Mouse (Mus musculus) thymus, postnatal 14 days (tissue): ENCODE measurements around the gene Prdx2.

ENCODE experiments used
- DNase-seq: peaks from one replicate; pipeline ENCODE4 v3.0.0; 2021

Gene Prdx2

DNA sequence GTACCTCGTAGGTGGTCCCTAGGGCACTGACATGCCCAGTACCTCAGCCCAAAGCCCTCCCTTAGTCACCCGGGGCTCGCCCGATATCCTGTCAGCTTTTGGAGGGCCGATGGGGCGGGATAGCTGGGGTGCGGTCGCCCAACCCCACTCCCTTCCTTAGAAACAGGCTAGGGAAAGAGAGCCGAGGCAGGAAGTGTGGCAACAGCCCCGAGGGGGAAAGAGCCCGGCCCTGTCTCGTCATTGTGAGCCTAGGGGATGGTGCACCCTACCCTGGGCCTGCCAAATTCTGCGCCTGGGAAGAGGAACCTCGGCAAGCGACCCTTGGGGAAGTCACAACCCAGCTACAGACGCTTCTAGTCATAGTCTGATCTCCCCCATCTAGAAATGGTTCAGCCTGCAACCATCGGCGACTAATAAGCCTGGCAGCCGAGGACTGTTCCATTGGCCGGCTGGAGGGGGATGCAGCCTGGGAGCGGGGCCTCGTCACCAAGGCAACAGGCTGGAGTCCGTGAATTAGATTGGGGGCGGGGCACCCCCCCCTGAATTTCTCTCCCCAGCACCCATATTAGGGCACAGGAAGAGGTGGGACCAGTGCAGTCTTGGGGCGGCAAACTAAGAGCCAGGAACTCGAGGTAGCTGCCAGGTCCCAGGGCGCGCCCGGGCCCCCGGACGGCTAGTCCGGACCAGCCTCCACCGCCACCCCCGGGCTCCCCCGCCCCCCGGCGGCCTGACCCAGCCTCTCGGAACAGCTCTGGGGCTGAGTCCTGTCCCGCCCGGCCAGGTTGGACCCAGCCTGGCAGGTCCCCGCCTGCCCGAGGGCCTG is 10.4 kb downstream of the Prdx2 start:
- peak; percentile 82 for DNase-seq

DNA sequence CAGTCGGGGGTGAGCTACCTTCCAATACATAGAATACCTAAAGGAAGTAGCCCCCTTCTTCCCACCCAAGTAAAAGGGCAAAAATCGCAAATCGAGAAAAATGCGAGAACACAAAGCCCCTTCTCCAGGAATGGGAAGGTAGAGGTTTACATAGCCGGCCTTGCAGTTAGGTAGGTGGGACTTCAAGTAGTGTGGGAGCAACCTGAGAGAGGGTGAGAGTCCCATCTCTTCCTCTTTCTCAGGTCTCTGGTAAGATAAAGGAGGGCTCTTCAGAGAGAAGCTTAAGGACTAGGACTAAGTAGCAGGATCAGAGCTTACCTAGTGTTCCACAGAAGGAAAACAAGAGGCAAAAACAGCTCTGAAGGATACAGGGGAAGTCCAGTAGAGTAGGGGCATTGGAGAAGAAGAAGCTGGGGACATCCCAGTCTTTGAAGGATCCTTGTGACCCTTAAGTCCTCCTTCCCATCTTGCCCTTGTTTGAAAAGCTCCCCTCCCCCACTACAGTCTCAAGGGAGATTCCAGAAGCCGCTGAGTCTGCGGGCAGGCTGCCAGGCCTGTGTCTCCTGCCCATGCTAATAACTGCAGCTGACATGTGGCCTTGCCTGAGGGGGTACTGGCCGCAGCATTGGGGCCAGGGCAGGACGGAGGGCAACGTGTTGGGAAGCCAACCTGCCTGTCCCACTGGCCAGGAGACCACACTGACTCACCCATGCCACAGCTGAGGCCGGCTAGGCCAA is 11.4 kb downstream of the Prdx2 start:
- peak; percentile 22 for DNase-seq

DNA sequence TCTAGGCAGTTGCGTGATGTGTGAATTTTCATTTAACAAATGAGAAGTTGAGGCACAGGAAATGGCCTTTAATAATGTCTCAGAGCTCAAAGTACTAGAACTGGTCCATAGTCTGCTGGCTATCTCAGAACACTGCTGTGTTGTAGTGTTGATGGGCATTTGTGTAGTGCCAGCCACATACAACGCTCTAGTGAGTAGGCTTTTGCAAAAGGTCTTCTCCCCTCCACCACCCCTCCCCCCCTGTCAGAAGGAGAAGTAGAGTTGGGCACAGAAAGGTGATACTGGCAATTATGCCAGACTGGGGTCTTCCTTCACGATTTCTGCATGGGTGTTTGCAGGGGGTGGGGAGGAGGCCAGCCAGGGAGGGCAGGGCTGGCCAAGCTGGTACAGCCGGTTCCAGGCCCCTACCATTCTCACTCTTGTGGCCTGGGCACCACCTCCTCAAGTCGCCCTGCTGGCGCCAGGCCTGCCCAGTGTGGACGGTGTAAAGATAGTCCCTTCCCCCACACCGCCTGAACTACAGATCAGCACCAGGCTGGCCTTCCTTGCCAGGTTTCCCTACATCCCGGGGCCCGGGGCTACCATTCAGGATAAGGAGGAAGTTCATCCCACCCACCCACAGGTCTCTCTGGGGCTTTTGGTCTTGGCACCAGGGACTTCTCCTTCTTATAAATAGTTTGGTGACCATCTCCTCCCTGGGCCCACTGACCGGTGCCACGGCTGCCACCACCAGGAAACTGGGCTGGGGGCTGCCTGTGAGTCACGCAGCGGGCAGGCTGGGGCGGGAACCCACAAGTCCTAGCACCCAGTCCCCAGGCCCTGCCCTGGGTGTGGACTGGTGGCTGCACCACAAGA is 12.5 kb downstream of the Prdx2 start:
- DNase-seq, result no peak

DNA sequence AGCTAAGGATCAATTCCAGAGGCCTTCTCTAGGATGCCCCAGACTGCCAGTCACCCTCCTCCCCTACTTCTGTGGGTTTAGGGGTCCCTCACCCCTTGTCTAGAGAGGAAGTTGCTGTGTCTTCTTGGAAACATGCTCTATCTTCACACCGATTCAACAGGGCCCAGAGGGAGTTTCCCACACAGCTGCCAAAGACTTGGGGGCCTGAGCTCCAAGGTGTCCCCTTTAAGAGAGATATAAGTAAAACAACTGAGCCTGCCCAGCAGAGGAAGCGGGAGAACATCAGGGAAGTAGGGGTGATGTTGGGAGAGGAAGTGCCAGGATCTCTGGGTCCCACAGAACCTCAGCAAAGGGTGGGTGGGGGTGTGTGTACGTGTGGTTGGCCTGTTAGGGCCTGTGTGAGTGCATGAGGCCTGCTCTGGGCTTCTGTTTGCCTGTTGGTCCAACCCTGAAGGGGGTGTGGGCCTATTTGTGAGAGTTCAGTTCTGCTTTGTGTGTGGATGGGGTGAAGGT is 13.2 kb downstream of the Prdx2 start:
- DNase-seq, result no peak

- DNase-seq, result peak; percentile 34
Observed at GRCm38 (mm10) chr8:84984294-84985048, 15.1 kb downstream of the Prdx2 start.

DNA sequence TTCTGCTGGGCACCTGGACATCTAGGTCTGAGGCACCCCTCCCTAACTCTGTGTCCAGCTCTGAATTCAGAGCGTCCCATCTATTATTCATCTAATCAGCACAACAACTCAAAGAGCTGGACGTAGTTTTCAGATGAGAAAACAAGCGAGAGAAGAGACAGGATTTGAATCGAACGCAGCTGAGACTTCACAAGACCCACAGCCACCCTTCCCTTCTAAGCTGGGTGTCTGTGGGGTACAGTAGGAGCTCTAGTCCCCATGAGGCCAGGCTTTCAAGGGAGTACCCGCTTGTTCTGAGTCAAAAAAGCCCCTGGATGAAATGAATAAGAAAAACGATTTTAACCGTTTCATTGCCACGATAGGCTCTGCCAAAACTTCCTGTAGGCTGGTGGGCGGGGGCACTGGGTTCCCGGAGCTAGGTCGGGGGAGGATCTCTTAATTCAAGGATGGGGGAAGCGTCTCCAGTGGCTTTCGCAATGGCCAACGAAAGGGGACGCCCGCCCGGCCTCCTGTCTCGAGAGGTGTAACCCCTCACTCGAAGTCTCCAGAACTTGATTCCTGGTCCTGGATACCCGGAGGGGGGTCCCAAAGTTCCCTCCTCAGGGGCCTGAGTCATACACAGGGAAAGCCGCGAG is 15.8 kb downstream of the Prdx2 start:
- peak; percentile 54 for DNase-seq

DNA sequence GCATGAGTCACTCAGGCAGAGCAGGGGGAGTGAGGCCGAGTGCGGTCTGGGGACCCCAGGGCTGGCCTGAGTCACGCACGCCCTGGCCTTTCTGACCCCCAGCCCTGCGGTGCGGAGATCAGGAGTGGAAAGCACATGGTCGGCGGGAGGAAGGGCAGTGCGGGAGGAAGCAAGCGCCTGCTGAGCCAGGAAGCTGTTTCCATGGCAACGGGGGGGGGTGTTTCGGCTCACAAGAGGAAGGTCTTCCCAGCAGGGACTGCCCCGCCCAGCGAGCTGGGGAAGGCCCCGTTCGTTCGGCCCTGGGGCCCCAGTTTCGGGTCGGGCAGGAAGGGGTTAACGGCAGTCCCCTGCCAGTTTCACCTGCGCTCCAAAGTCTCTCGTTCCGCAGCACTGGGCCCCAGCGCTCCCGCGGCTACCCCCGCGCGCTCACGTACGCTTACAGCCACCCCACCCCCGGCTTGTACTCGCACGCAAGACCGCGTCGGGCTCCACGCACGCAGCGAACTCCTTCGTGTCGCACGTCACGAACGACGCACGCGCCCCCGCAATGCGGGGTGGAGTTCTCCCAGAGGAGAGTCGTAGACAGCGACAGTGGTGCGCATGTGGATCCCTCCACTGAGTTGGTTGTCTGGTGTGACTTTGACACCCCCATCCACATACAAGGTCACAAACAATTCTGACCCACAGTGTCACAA is 16.4 kb downstream of the Prdx2 start:
- DNase-seq, result peak; percentile 94

- DNase-seq, result no peak
Observed at GRCm38 (mm10) chr8:84986379-84986945, 17.1 kb downstream of the Prdx2 start.

- DNase-seq, result no peak
Observed at GRCm38 (mm10) chr8:84987388-84987787, 18.0 kb downstream of the Prdx2 start.

DNA sequence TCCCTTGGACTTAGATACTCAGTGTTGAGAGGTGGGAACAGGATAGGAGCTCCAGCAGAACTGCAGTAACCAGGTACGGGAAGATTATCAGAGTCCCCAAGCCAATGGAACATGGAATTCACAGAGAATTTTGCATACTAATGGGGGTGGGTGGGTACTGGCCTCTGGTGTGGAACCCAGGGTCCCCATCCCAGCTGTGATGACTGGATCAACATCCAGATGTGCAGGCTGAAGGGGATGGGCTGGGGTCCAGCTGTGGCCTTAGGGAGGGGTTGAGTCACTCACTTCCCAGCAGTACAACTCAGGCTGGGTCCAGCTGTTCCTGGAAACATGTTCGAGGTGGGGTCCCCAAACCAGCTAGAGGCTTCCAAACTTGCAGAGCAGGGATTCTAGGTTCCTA is 18.5 kb downstream of the Prdx2 start:
- no peak for DNase-seq

- DNase-seq, result peak; percentile 40
Observed at GRCm38 (mm10) chr8:84989311-84989731, 19.9 kb downstream of the Prdx2 start.

- DNase-seq, result peak; percentile 94
Observed at GRCm38 (mm10) chr8:84989810-84990209, 20.4 kb downstream of the Prdx2 start.

DNA sequence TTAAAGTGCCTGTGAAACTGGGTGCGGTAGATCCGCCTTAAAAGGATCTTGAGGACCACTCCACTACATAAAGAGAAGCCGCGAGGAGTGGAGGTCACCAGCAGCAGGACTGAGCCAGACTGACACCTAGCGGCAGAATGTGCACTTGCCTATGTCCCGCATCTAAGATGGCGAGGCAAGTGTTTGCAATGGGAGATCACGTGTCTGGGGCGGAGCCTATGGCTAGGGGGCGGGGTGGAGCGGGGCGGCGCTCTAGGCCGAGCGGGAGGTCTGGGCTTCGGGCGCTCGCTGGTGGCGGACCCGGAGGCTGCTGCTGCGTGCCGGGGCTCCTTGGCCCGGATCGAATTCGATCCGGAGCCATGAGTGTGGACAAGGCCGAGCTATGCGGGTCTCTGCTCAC is 21.0 kb downstream of the Prdx2 start, which contains the start of gene Hook2:
Hook2 (plus strand) TSS at position 255 of the 400 bp plus-strand sequence.
- peak; percentile 96 for DNase-seq

- no peak for DNase-seq
Observed at GRCm38 (mm10) chr8:84990836-84991235, 21.4 kb downstream of the Prdx2 start.

DNA sequence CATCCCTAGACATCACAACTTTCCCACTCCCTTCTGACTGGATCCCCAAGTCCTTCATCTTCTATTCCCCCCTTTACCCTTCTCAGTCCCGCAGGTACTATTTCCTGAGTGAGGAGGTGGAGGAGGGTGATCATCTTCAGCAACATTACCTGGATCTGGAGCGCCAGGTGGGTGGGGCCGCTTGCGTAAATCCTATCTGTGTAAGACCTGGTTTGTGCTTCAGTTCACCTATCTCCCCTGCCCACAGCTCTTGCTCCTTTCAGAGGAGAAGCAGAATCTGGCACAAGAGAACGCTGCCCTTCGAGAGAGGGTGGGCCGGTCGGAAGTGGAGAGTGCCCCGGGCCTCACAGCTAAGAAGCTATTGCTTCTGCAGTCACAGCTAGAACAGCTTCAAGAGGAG is 25.0 kb downstream of the Prdx2 start:
- DNase-seq, result no peak

DNA sequence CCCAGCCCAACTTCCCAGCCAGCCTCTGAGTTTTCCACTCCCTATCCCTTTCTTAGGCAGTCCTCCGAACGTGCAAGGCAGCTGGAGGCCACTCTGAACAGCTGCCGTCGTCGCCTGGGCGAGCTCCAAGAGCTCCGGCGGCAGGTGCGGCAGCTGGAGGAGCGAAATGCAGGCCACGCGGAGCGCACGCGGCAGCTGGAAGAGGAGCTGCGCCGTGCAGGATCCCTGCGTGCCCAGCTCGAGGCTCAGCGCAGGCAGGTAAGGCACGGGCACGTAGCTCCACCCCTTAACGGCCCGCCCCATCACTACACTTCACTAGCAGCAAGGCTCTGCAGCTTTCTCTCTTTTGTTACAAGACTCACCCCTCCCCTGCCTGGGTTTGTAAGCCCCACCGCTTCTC is 26.3 kb downstream of the Prdx2 start:
- peak; percentile 22 for DNase-seq

- no peak for DNase-seq
Observed at GRCm38 (mm10) chr8:84996978-84997377, 27.6 kb downstream of the Prdx2 start.

DNA sequence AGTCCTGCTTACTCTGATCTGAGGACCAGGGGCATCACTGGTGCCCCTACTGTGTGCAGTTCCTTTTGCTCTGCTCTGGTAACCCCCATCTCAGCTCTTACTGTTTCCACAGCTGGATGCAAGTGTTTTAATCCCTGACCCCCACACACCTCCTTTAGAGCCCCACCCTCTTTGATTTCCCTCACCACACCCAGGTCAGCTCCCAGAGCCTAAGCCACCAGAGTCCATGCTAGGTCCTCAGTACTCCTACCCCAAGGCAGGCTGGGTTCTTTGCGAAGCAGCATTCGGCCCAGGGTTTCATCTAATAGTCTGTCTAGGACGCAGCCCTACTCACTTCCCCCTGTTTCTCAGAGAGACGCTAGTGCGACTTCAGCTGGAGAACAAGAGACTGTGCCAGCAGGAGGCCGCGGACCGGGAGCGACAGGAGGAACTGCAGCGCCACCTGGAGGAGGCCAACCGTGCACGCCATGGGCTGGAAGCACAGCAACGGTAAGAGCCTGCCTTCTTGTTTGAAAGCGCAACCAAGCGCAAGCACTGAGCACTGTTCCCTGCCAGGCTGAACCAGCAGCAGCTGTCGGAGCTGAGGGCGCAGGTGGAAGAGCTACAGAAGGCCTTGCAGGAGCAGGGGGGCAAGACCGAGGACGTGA is 28.4 kb downstream of the Prdx2 start:
- peak; percentile 96 for DNase-seq

- peak; percentile 58 for DNase-seq
Observed at GRCm38 (mm10) chr8:85007686-85008085, 38.3 kb downstream of the Prdx2 start.

DNA sequence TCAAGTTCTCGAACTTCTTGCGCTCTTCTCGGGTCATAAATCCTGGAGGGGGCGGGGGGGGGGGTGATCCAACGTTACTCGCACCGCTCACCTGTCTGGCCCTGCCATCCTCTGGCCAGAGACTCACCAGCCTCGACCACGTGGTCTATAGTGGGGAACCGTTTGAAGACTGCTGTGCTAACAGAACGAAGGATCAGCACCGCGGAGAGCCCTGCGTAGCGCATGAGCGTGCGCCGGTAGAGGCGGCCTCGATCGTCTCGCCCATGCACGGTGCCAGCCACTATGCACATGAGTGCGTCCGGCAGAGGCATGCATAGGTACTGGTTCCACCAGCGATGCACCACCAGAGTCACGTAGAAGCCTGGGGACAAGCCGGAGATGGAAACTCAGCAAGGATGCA is 41.9 kb downstream of the Prdx2 start:
- DNase-seq, result no peak
